Mouse (Mus musculus) E14TG2a.4 (cell line): Measurements from ENCODE around the gene Foxn3.

Source experiments
- CTCF ChIP-seq: conservative IDR thresholded peaks from 2 replicates; pipeline ENCODE4 v1.5.1; 2014; ENCODE audit warnings: low read length
- NANOG ChIP-seq: IDR thresholded peaks from 2 replicates; pipeline ENCODE4 v1.6.1; 2014; ENCODE audit warnings: borderline replicate concordance, low read length, mixed read lengths

DNA sequence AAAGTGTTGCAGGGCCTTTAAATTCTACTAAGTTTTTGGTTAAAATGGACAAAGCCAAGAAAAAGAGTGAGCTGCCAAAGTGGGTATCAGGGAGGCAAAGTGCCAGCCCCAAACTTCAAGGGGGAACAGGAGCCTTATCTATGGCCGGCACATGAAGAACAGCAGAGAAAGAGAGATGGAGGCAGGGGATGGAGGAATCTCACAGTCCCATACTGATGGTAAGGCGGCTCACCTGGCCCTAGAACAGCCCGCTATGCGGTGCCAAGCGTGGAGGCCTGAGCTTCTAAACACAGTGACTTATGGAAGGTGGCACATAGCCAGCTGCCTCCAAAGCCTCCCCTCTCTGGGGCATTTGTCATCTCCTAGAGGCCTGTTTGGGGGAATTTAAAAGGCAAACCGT is 210.8 kb downstream of the Foxn3 start:
- TF ChIP-seq CTCF (no peak), NANOG (no peak)
